Mouse (Mus musculus): Measurements from ENCODE around the gene Frmd5. TPM values are rescaled to one million over a fixed set of nuclear protein-coding genes. Genes with fewer than 3 reads are reported as not detected.
"Not testable (repeated sequence)": the region's sequence is repeated elsewhere in the genome, so short reads cannot be mapped to it uniquely, and the experiment has no call there.

Frmd5 gene
- polyA plus RNA-seq, 1 experiment from 2014 or later, result 25.6 TPM

DNA sequence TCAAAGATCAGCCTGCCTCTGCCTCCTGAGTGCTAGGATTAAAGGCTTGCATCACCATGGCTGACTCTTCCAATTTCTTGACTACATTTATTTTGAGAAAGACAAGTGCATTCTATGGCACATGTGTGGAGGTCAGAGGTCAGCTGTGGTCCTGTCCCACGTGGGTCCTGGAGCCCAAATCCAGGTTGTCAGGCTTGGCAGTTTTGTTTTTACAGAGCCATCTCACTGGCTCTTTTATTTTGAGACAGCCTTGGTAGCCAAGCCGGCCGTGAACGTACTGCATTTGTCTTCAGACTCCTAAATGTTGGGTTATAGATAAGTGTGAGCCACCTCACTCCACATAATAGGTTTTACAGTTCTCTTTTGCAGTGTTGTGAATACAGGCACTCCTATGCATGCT lies 288.2 kb downstream of the Frmd5 start:
- not testable (repeated sequence) for H3K9me3 ChIP-seq (replicated peaks); H3K9ac ChIP-seq; H3K4me2 ChIP-seq; H3K27me3 ChIP-seq (replicated peaks); H3K4me3 ChIP-seq; H3K4me1 ChIP-seq (replicated peaks); ATAC-seq (ENCODE audit: insufficient number of reproducible peaks, low FRiP score); H3K27ac ChIP-seq (ENCODE audit: poor library complexity, severe bottlenecking)
- peaks cover 43% of the 10 kb centered on the region for H3K36me3 ChIP-seq
- WGBS, result 91% methylated on average over 4 of the region's 4 CpGs

DNA sequence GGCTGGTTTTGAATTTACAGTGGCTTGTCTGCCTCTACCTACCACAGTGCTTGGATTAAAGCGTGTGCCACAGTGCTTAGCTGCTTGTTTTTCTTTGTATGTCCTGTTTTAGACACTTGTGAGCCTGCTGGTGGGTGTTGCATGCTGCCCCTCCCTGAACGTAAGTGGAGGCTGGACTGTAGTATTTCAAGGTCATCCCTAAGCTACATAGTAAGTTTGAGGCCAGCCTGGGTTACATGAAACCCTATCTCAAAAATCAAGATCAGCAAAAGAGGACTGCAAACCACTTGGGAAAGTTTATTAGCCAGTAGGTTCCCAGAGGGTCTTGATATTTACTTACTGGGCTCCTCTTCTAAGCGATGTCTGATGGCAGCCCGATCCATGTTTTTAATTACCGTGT lies 288.8 kb downstream of the Frmd5 start:
- WGBS, result 92% methylated on average over 5 of the region's 5 CpGs
- Histone ChIP-seq H3K27ac (ENCODE audit: poor library complexity, severe bottlenecking) (no peak overlapping the region), H3K9me3 (replicated peaks) (no peaks in the 10 kb centered on the region), H3K4me3 (no peak overlapping the region), H3K4me2 (no peak overlapping the region), H3K9ac (no peak overlapping the region), H3K27me3 (replicated peaks) (no peaks in the 10 kb centered on the region), H3K36me3 (peaks cover 44% of the 10 kb centered on the region), H3K4me1 (replicated peaks) (no peaks in the 10 kb centered on the region)
- no peak for ATAC-seq (ENCODE audit: insufficient number of reproducible peaks, low FRiP score)

DNA sequence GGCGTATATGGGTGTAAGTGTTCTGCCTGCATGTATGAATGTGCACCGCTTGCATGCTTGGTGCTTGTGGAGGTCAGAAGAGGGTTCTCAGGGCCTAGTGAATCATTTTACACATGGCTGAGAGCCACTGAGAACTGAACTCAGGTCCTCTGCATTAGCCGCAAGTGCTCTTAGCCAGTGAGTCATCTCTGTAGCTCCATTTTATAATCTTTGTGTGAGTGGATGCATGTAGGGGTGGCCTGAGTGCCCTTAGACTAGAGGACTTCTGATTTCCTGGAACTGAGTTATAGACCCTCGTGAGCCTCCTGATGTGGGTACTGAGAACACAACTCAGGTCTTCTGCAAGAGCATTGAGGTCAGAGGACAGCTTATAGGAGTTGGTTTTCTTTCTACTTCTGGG lies 292.7 kb downstream of the Frmd5 start:
- no peak for ATAC-seq (ENCODE audit: insufficient number of reproducible peaks, low FRiP score)
- WGBS, result 92% methylated on average over 4 of the region's 4 CpGs
- Histone ChIP-seq H3K4me3 (no peak overlapping the region), H3K27ac (ENCODE audit: poor library complexity, severe bottlenecking) (no peak overlapping the region), H3K36me3 (peaks cover 51% of the 10 kb centered on the region), H3K9ac (no peak overlapping the region), H3K4me1 (replicated peaks) (peaks cover 6% of the 10 kb centered on the region; the same call in 1 of the 2 replicates), H3K9me3 (replicated peaks) (no peaks in the 10 kb centered on the region), H3K27me3 (replicated peaks) (no peaks in the 10 kb centered on the region), H3K4me2 (no peak overlapping the region)

DNA sequence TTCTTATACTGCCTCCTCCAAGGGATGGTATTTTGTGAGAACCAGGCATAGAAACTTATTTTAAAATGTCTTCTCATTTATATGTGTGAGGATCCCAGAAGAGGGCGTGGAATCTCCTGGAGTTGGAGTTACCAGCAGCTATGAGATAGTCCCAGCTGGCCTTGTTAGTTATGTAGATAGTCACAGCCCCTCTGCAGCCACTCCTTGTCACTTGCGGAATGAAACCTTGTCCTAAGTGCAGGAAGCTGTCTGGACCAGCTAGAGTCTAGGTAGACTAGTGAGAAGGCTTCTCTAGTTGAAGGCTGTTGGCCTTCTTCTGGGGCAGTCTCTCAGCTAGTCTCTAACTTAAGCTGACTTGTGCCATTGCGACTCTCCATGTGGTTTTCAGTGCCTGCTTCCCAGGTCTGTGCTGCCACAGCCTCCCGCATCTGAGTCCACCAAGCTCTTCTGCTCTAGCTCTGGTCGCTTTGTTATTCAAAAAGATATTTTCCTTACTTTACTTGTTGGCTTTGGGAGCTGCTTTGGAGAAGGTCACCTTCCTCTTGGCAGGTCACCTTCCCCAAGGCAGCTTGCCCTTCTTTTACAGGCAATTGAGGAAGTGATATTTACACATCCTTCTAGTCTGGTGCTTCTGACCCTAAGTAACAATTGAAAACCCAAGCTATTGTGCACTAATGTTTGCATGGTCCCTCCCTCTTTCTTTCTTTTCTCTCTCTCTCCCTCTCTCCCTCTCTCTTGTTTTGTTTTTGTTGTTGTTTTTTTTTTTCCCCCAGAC lies 293.7 kb downstream of the Frmd5 start:
- not testable (repeated sequence) for ATAC-seq (ENCODE audit: insufficient number of reproducible peaks, low FRiP score); H3K27me3 ChIP-seq (replicated peaks); H3K9me3 ChIP-seq (replicated peaks); H3K27ac ChIP-seq (ENCODE audit: poor library complexity, severe bottlenecking); H3K4me3 ChIP-seq; H3K9ac ChIP-seq; H3K4me2 ChIP-seq; H3K4me1 ChIP-seq (replicated peaks)
- H3K36me3 ChIP-seq, result peaks cover 43% of the 10 kb centered on the region
- WGBS, result 86% methylated on average over 5 of the region's 5 CpGs

DNA sequence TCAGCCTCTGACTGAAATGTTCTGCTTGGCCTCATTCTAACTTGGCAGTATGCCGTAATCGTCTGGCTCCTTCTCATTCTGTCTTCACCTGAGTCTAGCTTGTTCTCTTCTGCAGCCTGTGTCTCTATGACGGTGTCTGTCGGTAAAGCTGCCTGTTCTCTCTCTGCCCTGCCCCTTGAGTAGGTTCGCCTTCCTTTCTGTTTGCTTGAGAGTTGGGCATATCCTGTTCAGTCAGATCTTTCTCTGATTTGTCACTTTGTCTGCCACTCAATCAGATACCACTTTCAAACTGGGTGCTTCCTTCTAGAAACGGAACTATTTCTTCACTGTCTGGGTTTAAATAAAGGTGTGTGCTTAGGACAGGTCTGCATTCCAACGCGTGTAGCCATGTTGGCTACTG lies 295.5 kb downstream of the Frmd5 start:
- WGBS, result 90% methylated on average over 8 of the region's 8 CpGs

DNA sequence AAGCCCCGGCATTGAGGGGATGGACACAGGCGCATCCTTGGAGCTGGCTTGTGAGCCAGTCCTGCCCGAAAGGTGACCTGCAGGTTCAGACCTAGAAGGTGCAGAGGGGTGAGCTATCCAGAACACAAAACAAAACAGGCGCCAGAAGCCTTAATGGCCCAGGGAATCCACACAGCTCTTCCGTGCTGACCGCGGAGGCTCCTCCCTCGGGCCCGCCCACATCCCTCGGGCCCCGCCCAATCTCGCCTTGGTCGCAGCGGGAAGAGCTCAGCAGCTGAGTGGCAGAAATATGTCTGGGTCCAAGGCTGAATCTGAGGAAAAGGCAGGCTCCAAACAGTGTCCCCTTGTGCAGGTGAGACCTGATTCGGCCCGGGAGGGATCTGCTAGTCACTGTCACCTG lies 297.3 kb downstream of the Frmd5 start:
- peak overlapping the region; percentile 45 for H3K4me3 ChIP-seq
- peaks cover 23% of the 10 kb centered on the region for H3K36me3 ChIP-seq
- H3K27ac ChIP-seq (ENCODE audit: poor library complexity, severe bottlenecking), result no peak overlapping the region
- peaks cover 14% of the 10 kb centered on the region for H3K4me1 ChIP-seq (replicated peaks)
- 20% methylated on average over 16 of the region's 16 CpGs for WGBS
- H3K27me3 ChIP-seq (replicated peaks), result no peaks in the 10 kb centered on the region
- H3K9ac ChIP-seq, result peak overlapping the region; percentile 56
- H3K4me2 ChIP-seq, result peak overlapping the region; percentile 68
- no peaks in the 10 kb centered on the region for H3K9me3 ChIP-seq (replicated peaks)
- peak; percentile 83 for ATAC-seq (ENCODE audit: insufficient number of reproducible peaks, low FRiP score)

More for the DNA sequence above, 295.5 kb downstream of the Frmd5 start:
- Histone ChIP-seq H3K27ac (ENCODE audit: poor library complexity, severe bottlenecking) (no peak overlapping the region), H3K27me3 (replicated peaks) (no peaks in the 10 kb centered on the region), H3K9me3 (replicated peaks) (no peaks in the 10 kb centered on the region), H3K4me3 (no peak overlapping the region), H3K9ac (no peak overlapping the region), H3K4me2 (no peak overlapping the region), H3K36me3 (peaks cover 30% of the 10 kb centered on the region), H3K4me1 (replicated peaks) (peaks cover 14% of the 10 kb centered on the region)
- no peak for ATAC-seq (ENCODE audit: insufficient number of reproducible peaks, low FRiP score)

DNA sequence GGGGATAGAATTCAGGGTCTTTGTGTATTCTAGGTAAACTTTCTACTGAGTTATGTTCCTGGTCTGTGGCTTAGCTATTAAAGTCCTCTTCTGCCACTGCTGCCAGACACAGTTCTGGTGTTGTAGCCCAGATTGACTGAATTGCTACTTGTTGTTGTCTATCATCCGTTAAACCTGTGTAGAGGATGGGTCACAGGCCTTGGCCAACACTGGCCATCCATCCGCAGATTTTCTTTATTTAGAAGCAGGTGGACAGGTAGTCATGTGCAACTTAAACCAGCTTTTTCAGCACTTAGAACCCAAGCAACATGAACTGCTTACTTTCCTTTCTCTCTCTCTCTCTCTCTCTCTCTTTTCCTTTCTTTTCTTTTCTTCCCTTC lies 298.9 kb downstream of the Frmd5 start:
- Histone ChIP-seq H3K9me3 (replicated peaks) (no peaks in the 10 kb centered on the region), H3K4me3 (peak overlapping the region; percentile 66), H3K36me3 (peaks cover 15% of the 10 kb centered on the region), H3K4me1 (replicated peaks) (peaks cover 14% of the 10 kb centered on the region), H3K4me2 (peak overlapping the region; percentile 75), H3K27me3 (replicated peaks) (no peaks in the 10 kb centered on the region), H3K27ac (ENCODE audit: poor library complexity, severe bottlenecking) (no peak overlapping the region), H3K9ac (peak overlapping the region; percentile 20; the same call in 1 of the 2 replicates)
- ATAC-seq (ENCODE audit: insufficient number of reproducible peaks, low FRiP score), result no peak
- 82% methylated on average over 2 of the region's 2 CpGs for WGBS

DNA sequence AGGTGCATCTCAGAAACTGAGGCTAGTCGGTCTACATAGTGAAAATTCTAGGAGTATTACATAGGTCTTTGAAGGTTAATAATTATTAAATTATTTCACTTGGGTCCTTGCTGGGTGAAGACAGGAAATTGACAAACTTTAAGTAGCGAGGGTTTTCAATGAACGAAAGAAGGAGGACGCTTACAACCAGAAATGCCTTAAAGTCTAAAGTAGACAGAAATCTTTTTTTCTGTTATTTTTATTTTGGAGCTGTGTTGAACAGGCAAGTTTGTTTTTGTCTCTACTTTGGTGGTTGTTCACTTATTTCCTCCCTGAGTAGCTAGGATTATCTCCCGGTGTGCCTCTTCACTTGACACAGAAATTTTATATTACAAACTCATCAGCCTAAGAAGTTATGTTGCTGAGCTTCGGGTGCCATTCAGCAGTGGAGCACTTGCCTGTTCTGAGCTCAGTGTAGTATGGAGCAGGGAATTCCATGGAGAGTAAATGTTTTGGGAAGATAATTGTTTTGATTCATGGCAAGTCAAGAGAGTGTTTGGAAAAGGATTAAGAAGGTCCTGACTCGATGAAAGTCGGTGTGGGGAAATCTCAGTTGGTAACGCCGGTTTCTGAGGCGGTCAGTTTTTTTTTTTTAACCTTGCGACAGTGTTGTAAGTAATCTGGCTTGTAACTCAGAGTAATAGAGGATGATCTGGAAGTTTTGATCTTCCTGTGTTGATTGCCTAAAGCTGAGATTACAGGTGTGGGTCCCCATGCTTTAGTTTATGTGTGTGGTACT lies 299.5 kb downstream of the Frmd5 start:
- WGBS, result 21% methylated on average over 12 of the region's 12 CpGs
- no peaks in the 10 kb centered on the region for H3K27me3 ChIP-seq (replicated peaks)
- H3K27ac ChIP-seq (ENCODE audit: poor library complexity, severe bottlenecking), result no peak overlapping the region
- H3K9me3 ChIP-seq (replicated peaks), result no peaks in the 10 kb centered on the region
- no peak for ATAC-seq (ENCODE audit: insufficient number of reproducible peaks, low FRiP score)
- H3K4me1 ChIP-seq (replicated peaks), result peaks cover 14% of the 10 kb centered on the region
- peak overlapping the region; percentile 75 for H3K4me2 ChIP-seq
- H3K9ac ChIP-seq, result peak overlapping the region; percentile 64
- peak overlapping the region; percentile 66 for H3K4me3 ChIP-seq
- peaks cover 13% of the 10 kb centered on the region for H3K36me3 ChIP-seq

DNA sequence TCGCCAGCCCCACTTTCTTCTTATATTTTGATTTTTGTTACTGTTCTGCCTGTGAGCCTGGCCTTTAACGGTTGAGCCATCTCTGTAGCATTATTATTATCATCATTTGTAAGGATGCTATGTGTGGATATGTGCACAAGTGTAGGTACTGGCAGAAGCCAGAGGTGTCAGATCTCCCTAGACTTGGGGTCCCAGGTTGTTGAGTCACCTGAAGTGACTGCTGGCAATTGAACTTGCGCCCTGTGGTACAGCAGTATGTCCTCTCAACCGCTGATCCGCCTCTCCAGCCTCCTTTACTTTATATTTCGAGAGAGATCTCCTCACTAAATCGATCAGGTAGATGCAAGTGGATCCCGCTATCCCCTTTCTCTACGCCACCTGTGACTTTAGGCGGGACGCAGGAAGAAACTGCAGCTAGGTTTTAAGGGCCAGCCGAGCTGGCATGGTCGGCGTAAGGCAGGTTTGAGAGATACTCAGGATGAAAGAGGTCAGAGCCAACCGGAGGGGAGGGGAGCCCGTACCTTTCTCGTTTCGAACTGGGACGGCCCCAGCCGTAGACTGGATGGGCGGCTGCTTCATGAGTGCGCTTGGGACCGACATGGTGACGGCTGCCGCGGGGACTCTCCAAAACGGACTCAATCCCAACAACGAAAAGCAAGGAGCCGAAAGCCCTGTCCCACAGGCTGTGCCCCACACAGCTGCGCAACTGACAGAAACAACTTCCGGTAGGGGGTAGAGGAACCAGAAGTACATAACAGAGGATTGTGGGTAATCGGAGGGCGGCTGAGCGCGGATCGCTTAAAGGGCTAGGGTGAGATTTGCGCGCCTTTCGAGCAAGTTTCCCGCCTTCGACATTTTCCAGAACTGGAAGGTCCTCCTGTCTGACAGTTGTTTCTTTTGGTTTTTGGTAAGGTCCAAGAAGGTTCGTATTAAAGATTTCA lies 300.7 kb downstream of the Frmd5 start, which contains the start of the genes Mfap1a and Wdr76:
Gene Mfap1a, minus strand, starts transcription at position 724 of the 941 bp plus-strand sequence.
Gene Wdr76, plus strand, starts transcription at position 782 of the 941 bp plus-strand sequence.
- Histone ChIP-seq H3K27ac (ENCODE audit: poor library complexity, severe bottlenecking) (peak within 1 kb of the TSS; percentile 51; the same call in 1 of the 2 replicates), H3K4me1 (replicated peaks) (peaks cover 14% of the 10 kb centered on the region), H3K9ac (peak within 1 kb of the TSS; percentile 79), H3K4me3 (peak within 1 kb of the TSS; percentile 66), H3K4me2 (peak within 1 kb of the TSS; percentile 83)
- WGBS, result 3% methylated on average over 42 of the region's 42 CpGs
- H3K27me3 ChIP-seq (replicated peaks); H3K36me3 ChIP-seq; H3K9me3 ChIP-seq (replicated peaks): not testable (repeated sequence)
- ATAC-seq (ENCODE audit: insufficient number of reproducible peaks, low FRiP score), result peak; percentile 90

DNA sequence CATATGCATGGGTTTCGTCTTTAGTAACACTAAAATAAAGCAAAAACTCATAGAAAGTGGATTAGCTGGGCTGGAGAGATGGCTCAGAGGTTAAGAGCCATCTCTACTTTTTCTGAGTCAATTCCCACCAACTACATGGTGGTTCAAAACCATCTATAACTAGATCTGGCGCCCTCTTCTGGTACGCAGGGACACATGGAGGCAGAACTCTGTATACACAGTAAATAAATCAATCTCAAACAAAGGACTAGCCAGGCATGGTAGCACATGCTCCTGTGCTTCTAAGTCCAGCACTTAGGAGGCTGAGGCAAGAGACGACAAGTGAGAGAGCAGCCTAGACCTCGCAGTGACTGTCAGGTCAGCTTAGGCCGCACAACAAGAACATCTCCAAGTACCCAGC lies 305.3 kb downstream of the Frmd5 start:
- not testable (repeated sequence) for H3K27me3 ChIP-seq (replicated peaks); H3K9me3 ChIP-seq (replicated peaks); H3K4me2 ChIP-seq; H3K9ac ChIP-seq; H3K36me3 ChIP-seq; H3K4me1 ChIP-seq (replicated peaks); ATAC-seq (ENCODE audit: insufficient number of reproducible peaks, low FRiP score); H3K4me3 ChIP-seq; H3K27ac ChIP-seq (ENCODE audit: poor library complexity, severe bottlenecking)
- WGBS, result 100% methylated on average over 2 of the region's 6 CpGs

Measured in heart, embryonic 12.5 days (tissue).